Mouse (Mus musculus) embryonic facial prominence, embryonic 11.5 days (tissue): ENCODE measurements around the gene Cd70. TPM values are rescaled to one million over a fixed set of nuclear protein-coding genes. Genes with fewer than 3 reads are reported as not detected.

Experiments used
- ATAC-seq: fragments of 200-750 bp; cut with Nextera tagmentation; replicated peaks from 2 replicates; pipeline ENCODE4 v1.8.0; 2017; ENCODE audit warnings: low read depth; ENCODE audit not compliant: insufficient number of reproducible peaks, low FRiP score, low TSS enrichment
- DNase-seq: peaks from one replicate; pipeline ENCODE4 v3.0.0-alpha.2; 2015; ENCODE audit warnings: low spot score
- H3K27ac ChIP-seq: fragments of 300-500 bp; sonication (generic); replicated peaks from 2 replicates; pipeline ENCODE4 v1.5.1; 2014; ENCODE audit warnings: mild to moderate bottlenecking, low read depth, low read length, control low read depth
- H3K27me3 ChIP-seq: fragments of 300-500 bp; sonication (generic); 2 replicates; pipeline ENCODE4 v1.6.1; 2014; ENCODE audit warnings: mild to moderate bottlenecking, low read length, moderate library complexity, mixed read lengths; ENCODE audit not compliant: control insufficient read depth, insufficient read depth
- H3K36me3 ChIP-seq: fragments of 300-500 bp; sonication (generic); replicated peaks from 2 replicates; pipeline ENCODE4 v1.6.1; 2014; ENCODE audit warnings: low read depth, mild to moderate bottlenecking, low read length, moderate library complexity, mixed read lengths; ENCODE audit not compliant: control insufficient read depth, insufficient read depth
- H3K4me1 ChIP-seq: fragments of 300-500 bp; sonication (generic); 2 replicates; pipeline ENCODE4 v1.6.1; 2014; ENCODE audit warnings: low read length, mixed read lengths; ENCODE audit not compliant: control insufficient read depth, insufficient read depth
- H3K4me2 ChIP-seq: fragments of 300-500 bp; sonication (generic); 2 replicates; pipeline ENCODE4 v1.6.1; 2014; ENCODE audit warnings: low read depth, mild to moderate bottlenecking, control low read depth, low read length, moderate library complexity
- H3K4me3 ChIP-seq: fragments of 300-500 bp; sonication (generic); 2 replicates; pipeline ENCODE4 v1.5.1; 2014; ENCODE audit warnings: low read depth, low read length, control low read depth
- H3K9ac ChIP-seq: fragments of 300-500 bp; sonication (generic); replicated peaks from 2 replicates; pipeline ENCODE4 v1.6.1; 2014; ENCODE audit warnings: mild to moderate bottlenecking, control low read depth, low read length
- H3K9me3 ChIP-seq: fragments of 300-500 bp; sonication (generic); replicated peaks from 2 replicates; pipeline ENCODE4 v1.6.1; 2016; ENCODE audit warnings: mild to moderate bottlenecking, low read length, inconsistent platforms, mixed read lengths; ENCODE audit not compliant: control insufficient read depth
- WGBS: fragments of 180-500 bp; shearing (Covaris S2); extraction: QIAGEN DNeasy Blood & Tissue Kit; methylation state at CpG from one replicate; pipeline ENCODE4 v1.1.7; 2014; 5-methylcytosine and 5-hydroxymethylcytosine counted together
- polyA plus RNA-seq: library from polyadenylated mRNA; unstranded; fragments of >200 nt; fragmentation: Nextera tagmentation; extraction: Ambion mirVana; gene quantifications from 2 replicates; pipeline ENCODE4 v1.2.1, GENCODE M21; 2014

Cd70 gene
- polyA plus RNA-seq, 1 experiment from 2014 or later = not detected

GRCm38 (mm10) chr17:57112768-57113474, 36.7 kb downstream of the Cd70 start:
- H3K36me3 ChIP-seq = no peaks in the 10 kb centered on the region
- no peaks in the 10 kb centered on the region for H3K9me3 ChIP-seq
- no peak for DNase-seq
- no peak overlapping the region for H3K27ac ChIP-seq
- H3K4me2 ChIP-seq = no peak overlapping the region
- no peak overlapping the region for H3K9ac ChIP-seq
- ATAC-seq = no peak
- 87% methylated on average over 10 of the region's 10 CpGs for WGBS
- H3K27me3 ChIP-seq = no peaks in the 10 kb centered on the region
- no peaks in the 10 kb centered on the region for H3K4me1 ChIP-seq
- H3K4me3 ChIP-seq = no peak overlapping the region

GRCm38 (mm10) chr17:57110005-57110404, 39.6 kb downstream of the Cd70 start:
- no peak overlapping the region for H3K4me2 ChIP-seq
- H3K4me1 ChIP-seq = no peaks in the 10 kb centered on the region
- ATAC-seq (no peak), DNase-seq (no peak)
- no peaks in the 10 kb centered on the region for H3K27me3 ChIP-seq
- no peak overlapping the region for H3K4me3 ChIP-seq
- H3K36me3 ChIP-seq = no peaks in the 10 kb centered on the region
- no peaks in the 10 kb centered on the region for H3K9me3 ChIP-seq
- 88% methylated on average over 1 of the region's 1 CpGs for WGBS
- H3K27ac ChIP-seq = no peak overlapping the region
- no peak overlapping the region for H3K9ac ChIP-seq

GRCm38 (mm10) chr17:57108666-57109171, 40.9 kb downstream of the Cd70 start:
- Histone ChIP-seq H3K9me3 (no peaks in the 10 kb centered on the region), H3K27me3 (no peaks in the 10 kb centered on the region), H3K27ac (no peak overlapping the region), H3K4me2 (no peak overlapping the region), H3K4me3 (no peak overlapping the region), H3K4me1 (no peaks in the 10 kb centered on the region), H3K36me3 (no peaks in the 10 kb centered on the region), H3K9ac (no peak overlapping the region)
- ATAC-seq (no peak), DNase-seq (no peak)
- WGBS = 59% methylated on average over 5 of the region's 5 CpGs

GRCm38 (mm10) chr17:57108040-57108665, 41.4 kb downstream of the Cd70 start:
- Histone ChIP-seq H3K27me3 (no peaks in the 10 kb centered on the region), H3K9me3 (no peaks in the 10 kb centered on the region), H3K4me3 (no peak overlapping the region), H3K9ac (no peak overlapping the region), H3K27ac (no peak overlapping the region), H3K36me3 (no peaks in the 10 kb centered on the region), H3K4me1 (no peaks in the 10 kb centered on the region), H3K4me2 (no peak overlapping the region)
- ATAC-seq (no peak), DNase-seq (no peak)
- WGBS = 86% methylated on average over 7 of the region's 7 CpGs

- WGBS = 80% methylated on average over 5 of the region's 5 CpGs
- Histone ChIP-seq H3K4me1 (no peaks in the 10 kb centered on the region), H3K36me3 (no peaks in the 10 kb centered on the region), H3K9me3 (no peaks in the 10 kb centered on the region), H3K4me2 (no peak overlapping the region), H3K9ac (no peak overlapping the region), H3K4me3 (no peak overlapping the region), H3K27me3 (no peaks in the 10 kb centered on the region), H3K27ac (no peak overlapping the region)
- no peak for ATAC-seq
- DNase-seq = no peak
Observed at GRCm38 (mm10) chr17:57107064-57107463, 42.5 kb downstream of the Cd70 start.

GRCm38 (mm10) chr17:57106035-57106368, 43.6 kb downstream of the Cd70 start:
- Histone ChIP-seq H3K27ac (no peak overlapping the region), H3K36me3 (no peaks in the 10 kb centered on the region), H3K27me3 (no peaks in the 10 kb centered on the region), H3K9ac (peak overlapping the region; percentile 80), H3K4me1 (no peaks in the 10 kb centered on the region), H3K4me3 (peak overlapping the region; percentile 62), H3K4me2 (peak overlapping the region; percentile 86), H3K9me3 (no peaks in the 10 kb centered on the region)
- ATAC-seq (no peak), DNase-seq (no peak)
- 6% methylated on average over 9 of the region's 9 CpGs for WGBS

GRCm38 (mm10) chr17:57105181-57106034, 44.2 kb downstream of the Cd70 start, which contains the start of gene Tnfsf9:
Gene Tnfsf9 (plus strand): TSS chr17:57105325.
- Histone ChIP-seq H3K36me3 (no peaks in the 10 kb centered on the region), H3K27me3 (no peaks in the 10 kb centered on the region), H3K4me1 (no peaks in the 10 kb centered on the region), H3K9ac (peak within 1 kb of the TSS; percentile 80), H3K4me3 (peak within 1 kb of the TSS; percentile 62), H3K27ac (0 out of 2 replicates have a peak within 1 kb of the TSS, but pooled peaks have one; percentile 28), H3K4me2 (peak within 1 kb of the TSS; percentile 86), H3K9me3 (no peaks in the 10 kb centered on the region)
- peak; percentile 77 for DNase-seq
- ATAC-seq = peak; percentile 77
- WGBS = under 1% methylated on average over 54 of the region's 61 CpGs
